10 mouse cellular contexts compared by ENCODE assay signal in the genomic region with DNA sequence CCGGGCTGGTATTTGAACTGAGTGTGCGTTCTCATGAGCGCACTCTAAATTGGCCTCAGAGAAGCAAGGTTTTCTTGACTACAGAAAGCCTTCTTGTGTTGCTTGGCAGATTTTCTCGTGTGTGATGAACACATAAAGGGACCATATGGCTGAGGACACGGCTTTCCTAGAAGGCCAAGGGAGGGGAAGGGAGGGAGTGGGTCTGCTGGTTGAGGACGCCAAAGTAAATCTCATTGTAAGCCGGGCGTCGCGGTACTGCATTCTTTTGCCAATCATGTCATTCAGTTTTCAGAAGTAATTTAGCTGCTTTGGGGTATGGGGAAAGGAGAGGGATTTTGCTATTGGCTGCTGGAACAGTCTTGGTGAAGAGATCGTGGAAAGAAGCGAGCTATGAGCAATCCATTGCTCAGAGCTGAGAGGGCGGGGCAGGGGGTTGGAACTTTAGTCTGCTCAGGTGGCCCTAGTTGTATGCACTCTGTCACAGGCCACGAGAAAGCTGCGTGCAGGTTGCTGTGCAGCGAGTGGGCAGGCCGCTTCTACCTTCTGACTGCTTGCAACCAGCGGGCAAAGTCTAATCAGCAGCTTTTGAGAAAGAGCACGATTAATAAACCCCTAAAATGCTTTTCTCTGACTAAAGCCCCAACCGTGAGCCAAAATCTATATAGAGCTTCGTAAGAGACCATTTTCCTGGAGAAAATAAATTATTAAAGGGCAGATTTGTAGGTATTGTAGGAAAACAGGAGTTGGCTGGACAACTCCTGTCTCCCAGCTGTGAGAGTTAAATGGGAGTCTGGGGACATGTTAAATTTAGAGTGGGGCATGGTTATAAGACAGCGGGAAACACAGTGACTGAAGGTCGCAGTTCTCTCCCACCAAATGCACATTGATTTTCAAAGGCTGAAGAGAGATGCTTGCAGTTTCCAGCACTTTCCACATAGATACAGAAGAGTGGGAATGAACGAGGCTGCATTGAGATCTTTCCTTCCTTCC.
A peak's percentile ranks its signal among the peaks of the same experiment; 100 is the strongest.
DNase-seq lines count a peak whose midpoint lies in the region; ATAC-seq lines count a peak whose summit lies in the region.
"Had no signal": no experiment of that assay in that cellular context is flagged by ENCODE, and none has a peak within 500 bp of the region (broad histone marks: within the 10 kb centered on the region; RNA-seq: fewer than 3 reads in every experiment).

No protein-coding gene starts in this region.

- no peaks in the 10 kb centered on the region for H3K36me3 ChIP-seq in heart, embryonic 10.5 days
- H3K36me3 ChIP-seq in midbrain, embryonic 11.5 days (ENCODE audit: control insufficient read depth, insufficient read depth, low read length) = no peaks in the 10 kb centered on the region
- no peaks in the 10 kb centered on the region for H3K36me3 ChIP-seq in midbrain, embryonic 10.5 days
- no peaks in the 10 kb centered on the region for H3K36me3 ChIP-seq in limb, embryonic 11.5 days (ENCODE audit: control insufficient read depth, insufficient read depth, low read length)
- no peaks in the 10 kb centered on the region for H3K36me3 ChIP-seq in stomach, embryonic 16.5 days (ENCODE audit: control insufficient read depth, insufficient read depth, low read length)
- H3K36me3 ChIP-seq: heart, embryonic 12.5 days; liver, embryonic 13.5 days had no signal

- H3K9me3 ChIP-seq in heart, embryonic 10.5 days = no peaks in the 10 kb centered on the region
- H3K9me3 ChIP-seq in midbrain, embryonic 11.5 days (ENCODE audit: control insufficient read depth, low read length) = no peaks in the 10 kb centered on the region
- no peaks in the 10 kb centered on the region for H3K9me3 ChIP-seq in midbrain, embryonic 10.5 days (replicated peaks)
- no peaks in the 10 kb centered on the region for H3K9me3 ChIP-seq in limb, embryonic 11.5 days (ENCODE audit: control insufficient read depth, low read length)
- no peaks in the 10 kb centered on the region for H3K9me3 ChIP-seq in stomach, embryonic 16.5 days (replicated peaks; ENCODE audit: control insufficient read depth, low read length)
- H3K9me3 ChIP-seq: heart, embryonic 12.5 days; liver, embryonic 13.5 days had no signal

- H3K9ac ChIP-seq in midbrain, embryonic 11.5 days (ENCODE audit: low read length) = no peak overlapping the region
- H3K9ac ChIP-seq in limb, embryonic 11.5 days (ENCODE audit: low read length) = no peak overlapping the region
- H3K9ac ChIP-seq in stomach, embryonic 16.5 days (ENCODE audit: low read length) = no peak overlapping the region
- H3K9ac ChIP-seq: heart, embryonic 12.5 days; liver, embryonic 13.5 days had no signal

- H3K4me3 ChIP-seq in heart, embryonic 10.5 days = no peak overlapping the region
- H3K4me3 ChIP-seq in midbrain, embryonic 11.5 days (ENCODE audit: low read depth, low read length) = no peak overlapping the region
- no peak overlapping the region for H3K4me3 ChIP-seq in midbrain, embryonic 10.5 days
- H3K4me3 ChIP-seq in limb, embryonic 11.5 days (ENCODE audit: low read depth, low read length) = no peak overlapping the region
- no peak overlapping the region for H3K4me3 ChIP-seq in stomach, embryonic 16.5 days (replicated peaks; ENCODE audit: low read length)
- H3K4me3 ChIP-seq: heart, embryonic 12.5 days; liver, embryonic 13.5 days had no signal

- peak; percentile 48 for DNase-seq in heart, embryonic 10.5 days (ENCODE audit: low spot score)
- DNase-seq in heart, adult 11 months = no peak
- DNase-seq in midbrain, embryonic 11.5 days (ENCODE audit: low spot score, missing footprints) = no peak
- DNase-seq in midbrain, embryonic 10.5 days (ENCODE audit: low spot score) = no peak
- DNase-seq in limb, embryonic 11.5 days (ENCODE audit: low spot score) = peak; percentile 23
- DNase-seq in Muller cell, postnatal 12 days (ENCODE audit: inconsistent ontology term) = no peak
- no peak for DNase-seq in layer of hippocampus, adult 9-11 months
- DNase-seq: liver, embryonic 13.5 days had no signal

- 84% methylated on average over 24 of the region's 24 CpGs for WGBS in heart, embryonic 10.5 days
- whole genome bisulfite sequencing in midbrain, embryonic 11.5 days = 81% methylated on average over 24 of the region's 24 CpGs
- WGBS in midbrain, embryonic 10.5 days = 84% methylated on average over 24 of the region's 24 CpGs
- WGBS in limb, embryonic 11.5 days = 83% methylated on average over 24 of the region's 24 CpGs
- 66% methylated on average over 24 of the region's 24 CpGs for WGBS in stomach, embryonic 16.5 days

- no peak overlapping the region for H3K27ac ChIP-seq in heart, embryonic 10.5 days
- H3K27ac ChIP-seq in midbrain, embryonic 11.5 days (ENCODE audit: low read depth, low read length) = no peak overlapping the region
- no peak overlapping the region for H3K27ac ChIP-seq in midbrain, embryonic 10.5 days (replicated peaks)
- no peak overlapping the region for H3K27ac ChIP-seq in limb, embryonic 11.5 days (replicated peaks; ENCODE audit: low read depth, low read length)
- H3K27ac ChIP-seq in stomach, embryonic 16.5 days (ENCODE audit: low read length) = no peak overlapping the region
- H3K27ac ChIP-seq: liver, embryonic 13.5 days had no signal

- no peak overlapping the region for H3K4me2 ChIP-seq in midbrain, embryonic 11.5 days
- no peak overlapping the region for H3K4me2 ChIP-seq in limb, embryonic 11.5 days (ENCODE audit: low read depth, severe bottlenecking)
- peak overlapping the region; percentile 29 for H3K4me2 ChIP-seq in stomach, embryonic 16.5 days (ENCODE audit: low read depth, low read length)
- H3K4me2 ChIP-seq: heart, embryonic 12.5 days; liver, embryonic 13.5 days had no signal

- H3K27me3 ChIP-seq in heart, embryonic 10.5 days (ENCODE audit: insufficient read depth, poor library complexity, severe bottlenecking) = no peaks in the 10 kb centered on the region
- H3K27me3 ChIP-seq in midbrain, embryonic 11.5 days (ENCODE audit: control insufficient read depth, insufficient read depth, low read length) = no peaks in the 10 kb centered on the region
- H3K27me3 ChIP-seq in midbrain, embryonic 10.5 days (ENCODE audit: low read depth, poor library complexity, severe bottlenecking) = no peaks in the 10 kb centered on the region
- no peaks in the 10 kb centered on the region for H3K27me3 ChIP-seq in limb, embryonic 11.5 days (ENCODE audit: control insufficient read depth, insufficient read depth, low read length)
- no peaks in the 10 kb centered on the region for H3K27me3 ChIP-seq in stomach, embryonic 16.5 days (ENCODE audit: control insufficient read depth, insufficient read depth, low read length)
- H3K27me3 ChIP-seq: heart, embryonic 12.5 days; liver, embryonic 13.5 days had no signal

- H3K4me1 ChIP-seq in heart, embryonic 10.5 days = no peaks in the 10 kb centered on the region
- H3K4me1 ChIP-seq in midbrain, embryonic 11.5 days (ENCODE audit: control insufficient read depth, insufficient read depth, low read length) = no peaks in the 10 kb centered on the region
- H3K4me1 ChIP-seq in midbrain, embryonic 10.5 days = no peaks in the 10 kb centered on the region
- no peaks in the 10 kb centered on the region for H3K4me1 ChIP-seq in limb, embryonic 11.5 days (ENCODE audit: control insufficient read depth, insufficient read depth, low read length)
- H3K4me1 ChIP-seq in stomach, embryonic 16.5 days (ENCODE audit: control insufficient read depth, insufficient read depth, low read length) = no peaks in the 10 kb centered on the region
- H3K4me1 ChIP-seq: heart, embryonic 12.5 days; liver, embryonic 13.5 days had no signal

- peak; percentile 66; the same call in 1 of the 2 replicates for ATAC-seq in midbrain, embryonic 11.5 days (ENCODE audit: low FRiP score)
- no peak for ATAC-seq in limb, embryonic 11.5 days (ENCODE audit: insufficient number of reproducible peaks, low FRiP score, low TSS enrichment, low read depth)
- ATAC-seq in stomach, embryonic 16.5 days (ENCODE audit: insufficient read depth, low FRiP score) = peak; percentile 88

Comparison
In these comparisons a context has a peak if more than half of its experiments do, and no peak if none do; other contexts are left out.
1. DNase-seq: peak in heart, embryonic 10.5 days (single experiment) and limb, embryonic 11.5 days (single experiment); none in heart, adult 11 months (single experiment), midbrain, embryonic 11.5 days (single experiment), midbrain, embryonic 10.5 days (single experiment), Muller cell, postnatal 12 days (single experiment) and layer of hippocampus, adult 9-11 months (single experiment).